Mouse (Mus musculus): ENCODE data around the gene Esr2.

DNA sequence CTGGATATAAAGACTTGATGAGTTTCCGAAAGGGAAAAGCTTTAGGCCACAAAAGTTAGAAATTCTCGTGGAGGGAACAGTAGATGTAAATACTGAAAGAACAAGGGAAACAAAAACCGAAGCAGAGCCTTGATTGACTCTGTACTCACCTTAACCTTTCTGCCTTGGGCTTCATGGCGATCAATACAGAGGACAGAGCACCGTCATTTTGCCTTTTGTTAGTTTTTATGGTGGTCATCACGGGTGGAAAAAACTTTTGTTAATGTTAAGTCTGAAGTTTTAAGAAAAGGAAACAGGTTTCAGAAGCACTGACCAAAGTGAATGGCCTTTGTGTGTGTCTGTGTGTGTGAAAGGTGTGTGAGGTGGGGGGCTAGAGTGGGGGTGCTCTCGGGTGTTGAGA lies 103.1 kb downstream of the Esr2 start:
- TF ChIP-seq RCOR1 (IDR thresholded peaks at IDR 0.05; ENCODE audit: low read depth, low read length) (no peak), NELFE (IDR thresholded peaks at IDR 0.05; ENCODE audit: low read depth, low read length) (no peak), CTCF (IDR thresholded peaks at IDR 0.05 in 2 of 3, conservative IDR thresholded peaks at IDR 0.05 in 1 of 3; ENCODE audit: control insufficient read depth in 1 of 3, insufficient read depth in 1 of 3, low read depth in 2 of 3, low read length in 3 of 3, poor library complexity in 1 of 3, severe bottlenecking in 1 of 3) (no peak), POLR2AphosphoS5 (IDR thresholded peaks at IDR 0.05; ENCODE audit: borderline replicate concordance, low read depth, low read length) (no peak), EP300 (IDR thresholded peaks at IDR 0.05; ENCODE audit: low read depth in 1 of 2, low read length in 2 of 2) (no peak), NRF1 (IDR thresholded peaks at IDR 0.05; ENCODE audit: insufficient read depth, low read depth, low read length, poor library complexity, severe bottlenecking) (no peak)

Data from MEL (cell line).